Mouse (Mus musculus): ENCODE data around the gene Dnm1. TPM values are rescaled to one million over a fixed set of nuclear protein-coding genes. Genes with fewer than 3 reads are reported as not detected.

Gene Dnm1
- total and polyA plus RNA-seq, 3 experiments: 4.0 to 23.1 (median 5.5) TPM

DNA sequence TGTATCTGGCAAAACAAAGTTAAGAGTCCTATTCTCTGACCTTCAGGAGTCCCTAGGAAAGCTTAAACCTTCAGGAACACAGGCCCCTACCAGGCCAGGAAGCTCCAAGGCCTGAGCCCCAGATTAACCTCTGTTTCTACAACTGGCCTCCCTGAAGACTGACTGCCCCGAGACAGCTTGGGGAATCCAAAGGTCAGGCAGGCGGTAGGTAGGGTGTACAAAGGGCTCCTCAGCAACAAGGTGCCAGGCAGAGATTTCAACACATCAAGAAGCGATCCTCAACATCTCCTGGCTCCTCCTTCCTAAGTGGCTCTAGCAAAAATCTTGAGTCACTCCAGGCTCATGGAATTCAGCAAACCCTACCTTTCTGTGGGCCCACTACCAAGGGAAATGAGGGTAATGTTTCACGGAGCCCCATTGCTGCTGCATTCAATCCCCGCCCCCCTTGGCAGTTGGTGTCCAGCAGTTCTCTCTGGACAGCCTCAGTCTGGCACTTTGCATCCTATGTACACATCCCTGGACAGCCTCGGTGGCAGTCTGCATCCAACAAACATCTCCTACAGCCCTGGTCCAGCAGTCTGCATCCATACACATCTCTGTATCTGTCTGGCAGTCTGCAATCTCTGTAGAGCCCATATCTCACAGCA is 94.1 kb downstream of the Dnm1 start:
- no peak for DNase-seq
- TF ChIP-seq POLR2A (IDR thresholded peaks at IDR 0.05; ENCODE audit: insufficient read depth, low read depth, low read length) (no peak), EP300 (IDR thresholded peaks at IDR 0.05; ENCODE audit: insufficient read depth, low read depth, low read length) (no peak), CTCF (IDR thresholded peaks at IDR 0.05) (no peak)
- 51% methylated on average over 6 of the region's 6 CpGs for WGBS
- peak overlapping the region; percentile 80 for H3K4me3 ChIP-seq
- H3K27ac ChIP-seq: peak overlapping the region; percentile 85
- H3K4me1 ChIP-seq (ENCODE audit: control insufficient read depth, insufficient read depth, low read length): peaks cover 5% of the 10 kb centered on the region
- H3K36me3 ChIP-seq (ENCODE audit: control insufficient read depth, insufficient read depth, low read length): no peaks in the 10 kb centered on the region
- H3K9ac ChIP-seq (ENCODE audit: low read depth, low read length): peak overlapping the region; percentile 82
- no peaks in the 10 kb centered on the region for H3K27me3 ChIP-seq (ENCODE audit: control insufficient read depth, insufficient read depth, low read length)
- intact Hi-C loops (cut with DNase I): no loop called here
- no peaks in the 10 kb centered on the region for H3K79me2 ChIP-seq (replicated peaks; ENCODE audit: control insufficient read depth, insufficient read depth, low read length)

Small RNAs within 50 kb of the gene (microRNA-seq; reads per million reads assigned to microRNA genes)
- gene Gm23363: 1.1 to 1.2 reads per million in 2 experiments
- gene Mir199b: 16.8 to 22.8 reads per million in 2 experiments

Other genes with a start within 250 kb of the Dnm1 start
- gene Prrc2b, start 202.3 kb downstream of the Dnm1 start, total RNA-seq (2021): 10 to 100 TPM; 78.3 to 82.6 TPM
- gene Prrc2b, start 202.3 kb downstream of the Dnm1 start, polyA plus RNA-seq (2012; rRNA removed): 39.3 and 46.9 TPM in 2 replicates
- gene Pomt1, start 116.7 kb downstream of the Dnm1 start, total RNA-seq (2021): 10 to 100 TPM; 13.1 to 16.9 TPM
- 17.7 and 19.7 TPM in 2 replicates for gene Pomt1, start 116.7 kb downstream of the Dnm1 start, polyA plus RNA-seq (2012; rRNA removed)
- gene Uck1, start 93.2 kb downstream of the Dnm1 start, total RNA-seq (2021): 10 to 100 TPM; 22.5 to 22.8 TPM
- 41.7 and 43.1 TPM in 2 replicates for gene Uck1, start 93.2 kb downstream of the Dnm1 start, polyA plus RNA-seq (2012; rRNA removed)
- gene Golga2, start 66.0 kb downstream of the Dnm1 start, total RNA-seq (2021): 10 to 100 TPM; 69.8 to 79.9 TPM
- 34.5 and 44.0 TPM in 2 replicates for gene Golga2, start 66.0 kb downstream of the Dnm1 start, polyA plus RNA-seq (2012; rRNA removed)
- gene Swi5, start 65.3 kb downstream of the Dnm1 start, total RNA-seq (2021): 100 to 1,000 TPM; 205 to 233 TPM
- gene Swi5, start 65.3 kb downstream of the Dnm1 start, polyA plus RNA-seq (2012; rRNA removed): 173 and 223 TPM in 2 replicates
- 10 to 100 TPM; 26.7 to 29.5 TPM for gene Ciz1, start 1.0 kb downstream of the Dnm1 start, total RNA-seq (2021)
- 117 and 128 TPM in 2 replicates for gene Ciz1, start 1.0 kb downstream of the Dnm1 start, polyA plus RNA-seq (2012; rRNA removed)
- 10 to 100 TPM; 39.6 to 44.8 TPM for gene 1110008P14Rik, start 28.6 kb upstream of the Dnm1 start, total RNA-seq (2021)
- gene 1110008P14Rik, start 28.6 kb upstream of the Dnm1 start, polyA plus RNA-seq (2012; rRNA removed): 129 and 132 TPM in 2 replicates
- 1 to 10 TPM; 4.1 to 6.9 TPM for gene Lcn2, start 34.9 kb upstream of the Dnm1 start, total RNA-seq (2021)
- 6.6 and 11.3 TPM in 2 replicates for gene Lcn2, start 34.9 kb upstream of the Dnm1 start, polyA plus RNA-seq (2012; rRNA removed)
- 10 to 100 TPM; 58.6 to 68.2 TPM for gene Ptges2, start 42.6 kb upstream of the Dnm1 start, total RNA-seq (2021)
- gene Ptges2, start 42.6 kb upstream of the Dnm1 start, polyA plus RNA-seq (2012; rRNA removed): 68.8 and 98.5 TPM in 2 replicates
- gene Naif1, start 97.1 kb upstream of the Dnm1 start, total RNA-seq (2021): 1 to 10 TPM; 2.8 to 3.4 TPM
- 3.7 and 4.6 TPM in 2 replicates for gene Naif1, start 97.1 kb upstream of the Dnm1 start, polyA plus RNA-seq (2012; rRNA removed)
- 10 to 100 TPM in 1 of 2 experiments, 1 to 10 TPM in 1; 8.5 to 10.1 TPM for gene Slc25a25, start 98.1 kb upstream of the Dnm1 start, total RNA-seq (2021)
- gene Slc25a25, start 98.1 kb upstream of the Dnm1 start, polyA plus RNA-seq (2012; rRNA removed): 5.7 and 7.3 TPM in 2 replicates
- gene Fam102a, start 182.0 kb upstream of the Dnm1 start, total RNA-seq (2021): 1 to 10 TPM; 7.0 to 7.1 TPM
- gene Fam102a, start 182.0 kb upstream of the Dnm1 start, polyA plus RNA-seq (2012; rRNA removed): 9.2 and 10.6 TPM in 2 replicates
- 10 to 100 TPM; 17.4 to 18.0 TPM for gene Dpm2, start 217.5 kb upstream of the Dnm1 start, total RNA-seq (2021)
- gene Dpm2, start 217.5 kb upstream of the Dnm1 start, polyA plus RNA-seq (2012; rRNA removed): 65.3 and 69.2 TPM in 2 replicates
- not detected for gene Pip5kl1, start 221.5 kb upstream of the Dnm1 start, total RNA-seq (2021)
- 0.25 TPM in 1 of 2 replicates, not detected in the other for gene Pip5kl1, start 221.5 kb upstream of the Dnm1 start, polyA plus RNA-seq (2012; rRNA removed)
- not detected for gene 9430097D07Rik, start 222.3 kb upstream of the Dnm1 start, total RNA-seq (2021)
- not detected in 2 replicates for gene 9430097D07Rik, start 222.3 kb upstream of the Dnm1 start, polyA plus RNA-seq (2012; rRNA removed)
- gene St6galnac4, start 233.8 kb upstream of the Dnm1 start, total RNA-seq (2021): 10 to 100 TPM; 16.2 to 17.8 TPM
- 25.2 and 28.6 TPM in 2 replicates for gene St6galnac4, start 233.8 kb upstream of the Dnm1 start, polyA plus RNA-seq (2012; rRNA removed)
- gene St6galnac6, start 246.4 kb upstream of the Dnm1 start, total RNA-seq (2021): 100 to 1,000 TPM; 107 to 125 TPM
- 129 and 174 TPM in 2 replicates for gene St6galnac6, start 246.4 kb upstream of the Dnm1 start, polyA plus RNA-seq (2012; rRNA removed)